Mouse (Mus musculus) forebrain, embryonic 13.5 days (tissue): ENCODE data around the gene Prickle2. TPM values are rescaled to one million over a fixed set of nuclear protein-coding genes. Genes with fewer than 3 reads are reported as not detected.

Experiments
- ATAC-seq: fragments of 200-750 bp; cut with Nextera tagmentation; 2 replicates; pipeline ENCODE4 v1.8.0; 2017
- H3K27ac ChIP-seq: fragments of 300-500 bp; sonication (generic); 2 replicates; pipeline ENCODE4 v1.5.1; 2015; ENCODE audit warnings: inconsistent platforms, mild to moderate bottlenecking, moderate library complexity
- H3K27me3 ChIP-seq: fragments of 300-500 bp; sonication (generic); 2 replicates; pipeline ENCODE4 v1.6.1; 2015; ENCODE audit warnings: mild to moderate bottlenecking, inconsistent platforms
- H3K36me3 ChIP-seq: fragments of 300-500 bp; sonication (generic); 2 replicates; pipeline ENCODE4 v1.6.1; 2015; ENCODE audit warnings: mild to moderate bottlenecking, inconsistent platforms; ENCODE audit not compliant: poor library complexity, severe bottlenecking
- H3K4me1 ChIP-seq: fragments of 300-500 bp; sonication (generic); 2 replicates; pipeline ENCODE4 v1.6.1; 2015; ENCODE audit warnings: inconsistent platforms
- H3K4me2 ChIP-seq: fragments of 300-500 bp; sonication (generic); 2 replicates; pipeline ENCODE4 v1.6.1; 2015; ENCODE audit warnings: inconsistent platforms, mild to moderate bottlenecking, moderate library complexity
- H3K4me3 ChIP-seq: fragments of 300-500 bp; sonication (generic); 2 replicates; pipeline ENCODE4 v1.5.1; 2015; ENCODE audit warnings: mild to moderate bottlenecking, inconsistent platforms
- H3K9ac ChIP-seq: fragments of 300-500 bp; sonication (generic); 2 replicates; pipeline ENCODE4 v1.6.1; 2015; ENCODE audit warnings: mild to moderate bottlenecking, inconsistent platforms
- H3K9me3 ChIP-seq: fragments of 300-500 bp; sonication (generic); replicated peaks from 2 replicates; pipeline ENCODE4 v1.6.1; 2016; ENCODE audit warnings: inconsistent platforms
- WGBS: fragments of 180-500 bp; shearing (Covaris S2); methylation state at CpG from one replicate; pipeline ENCODE4 v1.1.7; 2015; 5-methylcytosine and 5-hydroxymethylcytosine counted together
- polyA plus RNA-seq: library from polyadenylated mRNA; unstranded; fragments of >200 nt; fragmentation: Nextera tagmentation; extraction: Ambion mirVana; gene quantifications from 2 replicates; pipeline ENCODE4 v1.2.1, GENCODE M21; 2015

Prickle2 gene
- polyA plus RNA-seq, 1 experiment from 2014 or later, result 4.3 TPM

DNA sequence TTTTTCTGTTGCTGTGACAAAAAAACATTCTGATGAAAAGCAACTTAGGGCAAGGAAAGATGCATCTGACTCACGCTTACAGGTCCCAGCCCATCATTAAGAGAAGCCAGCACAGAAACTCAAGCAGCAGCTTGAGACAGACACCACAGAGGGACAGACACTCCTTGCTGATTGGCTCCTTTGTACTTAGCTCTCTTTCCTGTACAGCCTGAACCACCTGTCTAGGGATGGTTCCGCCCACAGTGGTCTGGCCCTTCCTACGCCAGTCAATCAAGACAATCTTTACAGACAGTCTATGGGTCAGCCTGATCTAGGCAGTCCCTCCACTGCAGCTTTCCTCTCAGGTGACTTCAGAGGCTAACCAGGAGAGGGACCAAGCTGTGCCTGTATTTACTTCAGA is 42.1 kb downstream of the Prickle2 start:
- Histone ChIP-seq H3K4me1 (peaks cover 11% of the 10 kb centered on the region), H3K4me2 (no peak overlapping the region), H3K9ac (no peak overlapping the region), H3K9me3 (no peaks in the 10 kb centered on the region), H3K27me3 (no peaks in the 10 kb centered on the region), H3K4me3 (no peak overlapping the region), H3K27ac (no peak overlapping the region; the same call in 1 of the 2 replicates), H3K36me3 (no peaks in the 10 kb centered on the region)
- WGBS, result 94% methylated on average over 3 of the region's 3 CpGs
- no peak for ATAC-seq

DNA sequence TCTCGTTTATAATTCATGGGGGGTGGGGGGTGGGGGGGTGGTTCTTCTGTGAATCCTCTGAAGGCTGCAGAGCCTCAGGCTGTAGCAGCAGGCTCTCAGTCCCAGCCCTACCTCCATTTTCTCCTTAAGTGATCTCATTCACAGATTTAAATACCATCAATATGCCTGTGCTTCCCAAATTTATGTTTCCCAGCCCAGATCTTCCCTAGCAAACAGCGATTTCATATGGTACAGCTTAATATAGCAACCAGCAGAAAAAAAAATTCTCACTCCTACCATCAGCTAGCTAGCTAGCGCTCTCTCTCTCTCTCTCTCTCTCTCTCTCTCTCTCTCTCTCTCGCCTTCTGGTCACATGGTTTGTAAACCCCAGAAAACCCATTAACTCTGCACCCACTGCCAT is 42.5 kb downstream of the Prickle2 start:
- H3K27me3 ChIP-seq, result no peaks in the 10 kb centered on the region
- WGBS, result 67% methylated on average over 4 of the region's 4 CpGs
- H3K9me3 ChIP-seq, result no peaks in the 10 kb centered on the region
- H3K27ac ChIP-seq, result no peak overlapping the region
- no peak overlapping the region for H3K9ac ChIP-seq
- peaks cover 11% of the 10 kb centered on the region for H3K4me1 ChIP-seq
- ATAC-seq, result peak; percentile 30; the same call in 1 of the 2 replicates
- no peak overlapping the region for H3K4me3 ChIP-seq
- no peaks in the 10 kb centered on the region for H3K36me3 ChIP-seq
- H3K4me2 ChIP-seq, result no peak overlapping the region

DNA sequence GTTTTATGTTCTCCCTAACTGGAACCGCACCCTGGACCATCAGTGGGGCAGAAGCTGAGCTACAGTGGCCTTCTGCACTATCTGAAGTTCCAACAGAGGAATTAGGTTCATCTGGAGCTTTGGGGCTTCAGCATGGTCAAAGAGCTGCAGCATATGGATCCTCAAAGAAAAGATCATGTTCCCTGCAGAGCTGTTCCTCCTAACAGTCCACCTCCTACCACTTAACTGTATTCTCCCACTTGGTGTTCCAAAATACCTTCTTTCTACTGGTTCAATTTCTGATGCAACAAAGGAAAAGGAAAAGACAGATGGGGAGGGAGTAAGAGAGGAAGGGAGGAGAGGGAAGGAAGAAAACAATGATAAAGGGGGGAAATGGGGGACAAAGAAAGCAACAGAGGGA is 56.9 kb downstream of the Prickle2 start:
- no peaks in the 10 kb centered on the region for H3K36me3 ChIP-seq
- H3K4me3 ChIP-seq, result no peak overlapping the region
- H3K27me3 ChIP-seq, result no peaks in the 10 kb centered on the region
- no peak overlapping the region for H3K4me2 ChIP-seq
- no peak for ATAC-seq
- H3K27ac ChIP-seq, result no peak overlapping the region
- no peaks in the 10 kb centered on the region for H3K9me3 ChIP-seq
- WGBS, result 95% methylated on average over 1 of the region's 1 CpGs
- H3K9ac ChIP-seq, result no peak overlapping the region
- no peaks in the 10 kb centered on the region for H3K4me1 ChIP-seq

DNA sequence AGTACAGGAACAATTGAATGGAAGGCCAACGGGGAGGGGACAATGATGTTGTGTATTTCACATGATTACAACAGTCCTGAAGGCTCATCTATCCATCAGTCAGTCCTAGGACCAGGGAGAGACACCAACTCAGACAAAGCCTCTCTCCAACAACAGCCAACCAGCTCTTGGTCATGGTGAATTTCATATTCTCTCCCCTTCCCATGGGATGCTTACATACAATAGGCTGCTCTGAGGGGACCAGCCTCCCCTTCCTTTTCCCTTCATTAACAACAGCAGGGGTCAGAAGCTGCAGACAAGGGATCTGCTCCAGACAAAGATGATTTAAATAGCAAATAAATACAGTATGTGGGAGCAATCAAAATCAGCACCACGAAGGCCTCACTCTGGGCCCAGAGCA is 57.4 kb downstream of the Prickle2 start:
- ATAC-seq, result no peak
- H3K9ac ChIP-seq, result no peak overlapping the region
- H3K27ac ChIP-seq, result no peak overlapping the region
- no peak overlapping the region for H3K4me3 ChIP-seq
- no peaks in the 10 kb centered on the region for H3K36me3 ChIP-seq
- H3K4me2 ChIP-seq, result no peak overlapping the region
- no peaks in the 10 kb centered on the region for H3K27me3 ChIP-seq
- WGBS, result 29% methylated on average over 2 of the region's 2 CpGs
- H3K9me3 ChIP-seq, result no peaks in the 10 kb centered on the region
- no peaks in the 10 kb centered on the region for H3K4me1 ChIP-seq

DNA sequence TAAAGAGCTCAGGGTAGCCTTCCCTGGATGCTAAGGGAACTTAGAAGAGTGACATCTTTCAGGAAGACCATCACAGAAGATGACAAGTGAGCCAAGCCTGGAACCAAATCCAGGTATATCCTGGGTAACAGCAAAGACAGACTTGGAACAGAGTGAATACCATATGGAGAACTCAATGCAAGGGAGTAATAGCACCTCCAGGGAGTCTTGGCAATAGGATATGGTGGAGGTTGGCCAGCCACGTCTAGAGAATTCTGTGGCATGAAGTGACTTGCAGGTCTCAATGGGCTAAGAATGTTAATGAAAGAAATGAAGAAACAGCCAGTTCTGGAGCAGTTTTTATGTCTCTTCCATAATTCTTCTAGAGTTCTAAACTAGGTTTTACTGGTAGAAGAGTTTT is 63.0 kb downstream of the Prickle2 start:
- no peaks in the 10 kb centered on the region for H3K36me3 ChIP-seq
- no peaks in the 10 kb centered on the region for H3K9me3 ChIP-seq
- H3K27me3 ChIP-seq, result no peaks in the 10 kb centered on the region
- no peaks in the 10 kb centered on the region for H3K4me1 ChIP-seq
- H3K4me3 ChIP-seq, result no peak overlapping the region
- H3K9ac ChIP-seq, result no peak overlapping the region
- no peak overlapping the region for H3K27ac ChIP-seq
- WGBS, result 71% methylated on average over 1 of the region's 1 CpGs
- H3K4me2 ChIP-seq, result no peak overlapping the region
- no peak for ATAC-seq

DNA sequence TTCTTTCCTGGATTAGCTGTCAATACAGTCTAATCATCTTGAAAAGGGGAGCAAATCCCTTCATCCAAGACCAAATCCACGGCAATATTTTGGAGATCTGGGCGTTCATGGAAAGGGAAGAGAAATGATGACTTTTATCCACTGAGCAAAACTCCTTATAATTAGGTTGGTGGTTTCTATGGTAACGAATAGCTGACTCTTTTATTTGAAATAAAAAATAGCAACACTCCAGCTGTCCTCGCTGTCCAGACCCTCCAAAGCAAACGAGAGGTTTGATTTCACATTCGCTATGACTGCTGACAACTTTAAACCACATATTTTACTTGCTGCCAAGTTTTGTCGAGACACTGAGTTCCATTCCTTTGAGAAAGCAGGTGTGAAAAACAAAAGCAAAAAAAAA is 64.0 kb downstream of the Prickle2 start:
- Histone ChIP-seq H3K9me3 (no peaks in the 10 kb centered on the region), H3K9ac (no peak overlapping the region), H3K27ac (no peak overlapping the region), H3K4me2 (no peak overlapping the region), H3K27me3 (no peaks in the 10 kb centered on the region), H3K36me3 (no peaks in the 10 kb centered on the region), H3K4me1 (no peaks in the 10 kb centered on the region), H3K4me3 (no peak overlapping the region)
- no peak for ATAC-seq
- WGBS, result 49% methylated on average over 7 of the region's 7 CpGs

DNA sequence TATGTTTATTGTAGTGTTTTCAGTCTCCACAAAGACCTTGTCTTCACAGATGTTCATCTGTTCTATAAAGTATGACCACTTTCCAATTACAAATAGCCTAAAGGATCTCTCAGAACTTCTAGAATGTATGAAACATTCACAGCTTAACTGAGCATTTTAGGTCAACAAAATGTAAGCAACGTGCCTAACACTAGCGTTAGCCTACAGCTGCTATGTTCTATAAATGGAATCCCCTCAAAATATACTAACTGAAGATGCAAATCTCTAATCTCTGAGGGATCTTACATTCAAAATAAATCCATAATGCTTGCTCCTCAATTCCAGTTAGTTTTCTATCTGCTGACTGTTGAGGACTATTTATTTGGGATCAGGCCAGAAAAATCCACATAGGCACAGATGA is 65.1 kb downstream of the Prickle2 start:
- no peak overlapping the region for H3K9ac ChIP-seq
- no peak for ATAC-seq
- no peaks in the 10 kb centered on the region for H3K36me3 ChIP-seq
- no peak overlapping the region for H3K4me2 ChIP-seq
- H3K9me3 ChIP-seq, result no peaks in the 10 kb centered on the region
- no peak overlapping the region for H3K4me3 ChIP-seq
- H3K27ac ChIP-seq, result no peak overlapping the region
- H3K27me3 ChIP-seq, result no peaks in the 10 kb centered on the region
- WGBS, result 91% methylated on average over 2 of the region's 2 CpGs
- no peaks in the 10 kb centered on the region for H3K4me1 ChIP-seq

DNA sequence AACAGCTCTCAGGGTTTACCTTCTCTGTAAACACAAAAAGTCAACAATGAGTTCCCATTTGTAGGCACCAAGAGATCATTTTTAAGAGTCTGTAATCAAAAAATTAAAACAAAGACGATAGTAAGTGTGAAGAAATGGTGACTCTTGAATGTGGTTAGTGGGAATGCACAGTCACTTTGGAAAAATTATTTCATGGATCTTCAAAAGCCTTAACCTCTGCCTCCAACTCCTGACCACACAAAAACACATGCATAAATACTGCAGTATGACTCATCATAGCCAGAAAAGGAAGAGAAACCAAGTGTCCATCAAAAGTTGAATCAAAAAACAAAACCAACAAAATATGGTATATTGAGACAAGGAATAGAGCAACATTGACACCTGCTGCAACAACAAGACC is 69.5 kb downstream of the Prickle2 start:
- Histone ChIP-seq H3K4me2 (no peak overlapping the region), H3K27ac (no peak overlapping the region), H3K4me1 (no peaks in the 10 kb centered on the region), H3K27me3 (no peaks in the 10 kb centered on the region), H3K4me3 (no peak overlapping the region), H3K9ac (no peak overlapping the region), H3K36me3 (no peaks in the 10 kb centered on the region), H3K9me3 (no peaks in the 10 kb centered on the region)
- no peak for ATAC-seq
- WGBS, result 76% methylated on average over 1 of the region's 1 CpGs

DNA sequence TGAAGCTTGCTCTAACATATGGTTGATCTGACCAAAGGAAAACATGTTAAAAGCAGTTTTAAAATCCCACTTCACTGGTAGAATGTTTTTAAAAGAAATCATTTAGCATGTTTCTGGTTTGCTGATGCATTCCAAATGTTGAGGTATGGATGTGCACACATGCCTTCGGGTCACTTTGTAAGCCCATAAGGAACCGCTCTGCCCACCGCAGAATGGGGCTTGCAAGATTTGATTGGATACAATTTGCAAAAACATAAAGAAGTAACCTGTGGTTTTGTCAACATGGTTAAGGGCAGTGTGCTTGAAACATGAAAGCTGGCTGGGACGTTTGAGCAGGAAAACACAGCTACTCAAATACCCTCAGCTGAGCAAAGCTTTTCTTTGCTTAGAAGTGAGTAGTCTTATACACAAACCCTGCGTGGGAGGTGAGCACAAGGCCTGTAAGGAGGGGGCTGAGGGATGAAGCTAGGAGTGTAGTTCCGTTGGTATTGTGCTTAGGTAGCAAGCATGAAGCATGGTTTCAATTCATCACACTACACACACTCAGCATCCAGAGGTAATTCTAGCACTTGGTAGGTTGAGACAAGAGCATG is 71.0 kb downstream of the Prickle2 start:
- WGBS, result 83% methylated on average over 6 of the region's 6 CpGs
- H3K27ac ChIP-seq, result no peak overlapping the region
- H3K9ac ChIP-seq, result no peak overlapping the region
- no peaks in the 10 kb centered on the region for H3K9me3 ChIP-seq
- no peaks in the 10 kb centered on the region for H3K27me3 ChIP-seq
- no peaks in the 10 kb centered on the region for H3K4me1 ChIP-seq
- ATAC-seq, result no peak
- H3K36me3 ChIP-seq, result no peaks in the 10 kb centered on the region
- no peak overlapping the region for H3K4me2 ChIP-seq
- H3K4me3 ChIP-seq, result no peak overlapping the region

DNA sequence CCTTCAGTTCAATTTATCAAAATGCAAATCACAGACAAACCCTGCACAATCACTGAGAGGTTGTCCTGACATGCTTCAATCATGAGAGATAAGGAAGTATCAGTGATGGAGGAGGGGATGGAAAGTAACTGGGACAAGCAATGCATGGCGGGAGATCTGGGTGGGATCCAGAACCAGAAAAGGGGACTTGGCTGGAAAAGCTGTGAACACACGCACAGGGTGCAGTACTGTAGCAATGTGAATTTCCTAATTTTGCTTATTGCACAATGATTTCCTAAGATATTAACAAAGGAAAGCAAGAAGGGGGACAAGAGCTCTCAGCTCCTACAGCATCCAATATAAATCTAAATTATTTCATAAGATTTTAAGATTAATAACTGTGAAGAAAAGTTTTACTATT is 75.0 kb downstream of the Prickle2 start:
- H3K9me3 ChIP-seq, result no peaks in the 10 kb centered on the region
- WGBS, result 84% methylated on average over 2 of the region's 2 CpGs
- H3K36me3 ChIP-seq, result no peaks in the 10 kb centered on the region
- H3K4me1 ChIP-seq, result no peaks in the 10 kb centered on the region
- H3K27me3 ChIP-seq, result no peaks in the 10 kb centered on the region
- no peak for ATAC-seq
- no peak overlapping the region for H3K9ac ChIP-seq
- H3K4me2 ChIP-seq, result no peak overlapping the region
- no peak overlapping the region for H3K4me3 ChIP-seq
- no peak overlapping the region for H3K27ac ChIP-seq

DNA sequence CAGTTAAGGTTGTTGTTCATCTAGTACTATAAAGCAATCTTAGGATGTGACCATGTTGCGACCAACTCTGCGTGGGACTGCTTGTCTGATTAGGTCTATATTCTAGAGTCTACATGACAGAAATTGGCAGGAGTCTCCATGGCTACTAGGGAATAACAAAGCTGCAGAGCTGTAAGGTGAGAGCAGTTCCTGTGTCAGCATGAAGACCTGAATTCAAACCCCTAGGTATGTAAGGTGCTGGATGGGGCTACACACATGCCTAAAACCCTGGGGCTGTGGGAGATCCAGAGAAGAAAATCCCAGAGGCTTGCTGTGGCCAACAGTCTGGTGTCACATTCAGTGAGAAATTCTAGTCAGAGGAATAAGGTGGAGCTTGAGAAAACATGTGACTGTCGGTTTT is 78.2 kb downstream of the Prickle2 start:
- Histone ChIP-seq H3K9me3 (no peaks in the 10 kb centered on the region), H3K27ac (no peak overlapping the region), H3K27me3 (no peaks in the 10 kb centered on the region), H3K4me1 (no peaks in the 10 kb centered on the region), H3K36me3 (no peaks in the 10 kb centered on the region), H3K4me2 (no peak overlapping the region), H3K4me3 (no peak overlapping the region), H3K9ac (no peak overlapping the region)
- WGBS, result 89% methylated on average over 3 of the region's 3 CpGs
- no peak for ATAC-seq

DNA sequence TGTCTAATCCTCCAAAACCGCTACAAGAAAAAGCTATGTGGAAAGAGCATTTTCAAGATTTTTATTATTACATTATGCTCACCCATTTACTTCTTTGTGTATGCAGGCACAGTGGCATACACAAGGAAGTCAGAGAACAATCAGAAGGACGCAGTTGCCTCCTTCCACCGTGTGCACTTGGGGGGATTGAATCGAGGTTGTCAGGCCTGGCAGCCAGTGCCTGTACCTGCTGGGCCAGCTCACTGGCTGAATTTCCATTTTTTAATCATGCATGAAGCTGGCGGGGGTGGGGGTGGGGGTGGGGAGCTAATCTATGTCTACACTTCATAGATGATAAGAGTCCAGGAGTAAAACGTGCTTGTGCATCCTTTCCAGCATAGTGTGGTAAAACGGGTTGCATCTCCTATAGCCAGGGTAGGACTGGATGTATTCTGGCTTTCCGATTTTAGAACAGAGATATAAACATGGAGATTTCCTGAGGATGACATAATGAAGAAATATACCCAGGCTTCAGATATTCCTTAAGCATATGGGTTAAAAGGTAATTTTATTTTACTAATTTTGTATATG is 78.8 kb downstream of the Prickle2 start:
- Histone ChIP-seq H3K36me3 (no peaks in the 10 kb centered on the region), H3K27ac (no peak overlapping the region), H3K9me3 (no peaks in the 10 kb centered on the region), H3K9ac (no peak overlapping the region), H3K27me3 (no peaks in the 10 kb centered on the region), H3K4me3 (no peak overlapping the region), H3K4me1 (no peaks in the 10 kb centered on the region), H3K4me2 (no peak overlapping the region)
- ATAC-seq, result no peak
- WGBS, result 72% methylated on average over 8 of the region's 8 CpGs

DNA sequence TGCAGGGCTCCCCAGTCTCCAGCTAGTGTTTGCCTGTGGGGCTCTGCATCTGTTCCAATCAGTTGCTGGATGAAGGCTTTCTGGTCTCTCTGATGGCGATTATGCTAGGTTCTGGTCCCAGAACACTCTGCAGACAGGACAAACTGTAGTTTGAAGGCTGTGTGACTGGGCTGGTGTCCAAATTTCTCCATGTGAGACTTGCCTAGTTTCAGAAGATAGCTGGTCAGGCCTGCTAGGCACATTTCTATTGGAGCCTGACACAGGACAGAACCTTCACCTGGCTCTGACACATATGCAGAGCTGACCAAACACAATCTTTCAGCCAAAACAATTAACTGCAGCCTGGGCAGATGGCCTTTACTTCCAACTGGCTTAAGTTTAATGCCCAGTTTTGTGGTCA is 80.0 kb downstream of the Prickle2 start:
- Histone ChIP-seq H3K4me1 (no peaks in the 10 kb centered on the region), H3K4me2 (no peak overlapping the region), H3K4me3 (no peak overlapping the region), H3K9ac (no peak overlapping the region), H3K27me3 (no peaks in the 10 kb centered on the region), H3K9me3 (no peaks in the 10 kb centered on the region), H3K36me3 (no peaks in the 10 kb centered on the region), H3K27ac (no peak overlapping the region)
- 83% methylated on average over 1 of the region's 1 CpGs for WGBS
- ATAC-seq, result no peak
